Mouse (Mus musculus) lung, embryonic 14.5 days (tissue): ENCODE measurements around the gene Rbbp6. TPM values are rescaled to one million over a fixed set of nuclear protein-coding genes. Genes with fewer than 3 reads are reported as not detected.

Experiments
- ATAC-seq: fragments of 200-750 bp; cut with Nextera tagmentation; 2 replicates; pipeline ENCODE4 v1.8.0; 2017; ENCODE audit warnings: mild to moderate bottlenecking, moderate TSS enrichment, moderate library complexity; ENCODE audit not compliant: insufficient read depth
- DNase-seq: peaks from one replicate; pipeline ENCODE4 v3.0.0-alpha.2; 2015
- H3K27ac ChIP-seq: fragments of 300-500 bp; sonication (generic); 2 replicates; pipeline ENCODE4 v1.5.1; 2014; ENCODE audit warnings: low read depth, mild to moderate bottlenecking, moderate library complexity
- H3K27me3 ChIP-seq: fragments of 300-500 bp; sonication (generic); 2 replicates; pipeline ENCODE4 v1.6.1; 2014; ENCODE audit warnings: low read length, control low read depth; ENCODE audit not compliant: insufficient read depth
- H3K36me3 ChIP-seq: fragments of 300-500 bp; sonication (generic); 2 replicates; pipeline ENCODE4 v1.6.1; 2014; ENCODE audit warnings: control low read depth; ENCODE audit not compliant: insufficient read depth
- H3K4me1 ChIP-seq: fragments of 300-500 bp; sonication (generic); 2 replicates; pipeline ENCODE4 v1.6.1; 2014; ENCODE audit warnings: antibody characterized with exemption, control low read depth; ENCODE audit not compliant: insufficient read depth
- H3K4me2 ChIP-seq: fragments of 300-500 bp; sonication (generic); 2 replicates; pipeline ENCODE4 v1.6.1; 2014; ENCODE audit warnings: mild to moderate bottlenecking
- H3K4me3 ChIP-seq: fragments of 300-500 bp; sonication (generic); 2 replicates; pipeline ENCODE4 v1.5.1; 2014; ENCODE audit warnings: low read depth, low read length
- H3K9ac ChIP-seq: fragments of 300-500 bp; sonication (generic); 2 replicates; pipeline ENCODE4 v1.6.1; 2014
- H3K9me3 ChIP-seq: fragments of 300-500 bp; sonication (generic); 2 replicates; pipeline ENCODE4 v1.6.1; 2016; ENCODE audit warnings: low read depth, low read length, control low read depth
- CTCF ChIP-seq: IDR thresholded peaks from 2 replicates; pipeline ENCODE4 v1.5.1; 2016; ENCODE audit warnings: antibody characterized with exemption, low read depth
- WGBS: fragments of 180-500 bp; shearing (Covaris S2); extraction: QIAGEN DNeasy Blood & Tissue Kit; methylation state at CpG from one replicate; pipeline ENCODE4 v1.1.7; 2014; 5-methylcytosine and 5-hydroxymethylcytosine counted together
- polyA plus RNA-seq: library from polyadenylated mRNA; unstranded; fragments of >200 nt; fragmentation: Nextera tagmentation; extraction: Ambion mirVana; gene quantifications from 2 replicates; pipeline ENCODE4 v1.2.1, GENCODE M21; 2014

The Rbbp6 gene
- polyA plus RNA-seq, 1 experiment from 2014 or later: 33.2 TPM

DNA sequence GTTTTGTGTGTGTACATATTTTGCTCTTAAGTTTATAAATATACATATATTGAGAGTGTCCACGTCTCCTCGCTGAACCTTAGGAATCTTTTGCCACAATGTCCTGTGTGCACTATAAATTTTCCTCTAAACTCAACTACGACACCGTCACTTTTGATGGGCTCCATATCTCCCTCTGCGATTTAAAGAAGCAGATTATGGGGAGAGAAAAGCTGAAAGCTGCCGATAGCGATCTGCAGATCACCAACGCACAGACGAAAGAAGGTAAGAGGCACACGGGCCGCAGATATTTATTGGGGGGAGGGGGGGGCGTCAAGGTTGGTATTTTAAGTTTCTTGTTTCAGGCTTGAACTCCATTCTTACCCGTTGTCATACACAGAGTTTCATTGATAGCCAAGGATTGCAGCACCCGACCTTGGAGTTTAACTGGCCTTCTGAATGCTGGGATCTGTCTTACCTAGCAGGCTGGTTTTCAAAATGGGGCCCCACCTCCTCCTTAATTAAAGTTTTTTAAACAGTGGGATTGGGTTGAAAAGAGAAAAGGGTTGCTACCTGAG lies 5.5 kb downstream of the Rbbp6 start:
- Histone ChIP-seq H3K27ac (peak overlapping the region; percentile 93; the same call in 1 of the 2 replicates), H3K9ac (peak overlapping the region; percentile 100), H3K4me1 (peaks cover 12% of the 10 kb centered on the region; the same call in 1 of the 2 replicates), H3K4me3 (peak overlapping the region; percentile 99), H3K9me3 (no peaks in the 10 kb centered on the region), H3K27me3 (no peaks in the 10 kb centered on the region), H3K36me3 (peaks cover 32% of the 10 kb centered on the region), H3K4me2 (peak overlapping the region; percentile 93)
- WGBS: under 1% methylated on average over 14 of the region's 14 CpGs
- no peak for ATAC-seq
- no peak for TF ChIP-seq CTCF
- peak; percentile 19 for DNase-seq

DNA sequence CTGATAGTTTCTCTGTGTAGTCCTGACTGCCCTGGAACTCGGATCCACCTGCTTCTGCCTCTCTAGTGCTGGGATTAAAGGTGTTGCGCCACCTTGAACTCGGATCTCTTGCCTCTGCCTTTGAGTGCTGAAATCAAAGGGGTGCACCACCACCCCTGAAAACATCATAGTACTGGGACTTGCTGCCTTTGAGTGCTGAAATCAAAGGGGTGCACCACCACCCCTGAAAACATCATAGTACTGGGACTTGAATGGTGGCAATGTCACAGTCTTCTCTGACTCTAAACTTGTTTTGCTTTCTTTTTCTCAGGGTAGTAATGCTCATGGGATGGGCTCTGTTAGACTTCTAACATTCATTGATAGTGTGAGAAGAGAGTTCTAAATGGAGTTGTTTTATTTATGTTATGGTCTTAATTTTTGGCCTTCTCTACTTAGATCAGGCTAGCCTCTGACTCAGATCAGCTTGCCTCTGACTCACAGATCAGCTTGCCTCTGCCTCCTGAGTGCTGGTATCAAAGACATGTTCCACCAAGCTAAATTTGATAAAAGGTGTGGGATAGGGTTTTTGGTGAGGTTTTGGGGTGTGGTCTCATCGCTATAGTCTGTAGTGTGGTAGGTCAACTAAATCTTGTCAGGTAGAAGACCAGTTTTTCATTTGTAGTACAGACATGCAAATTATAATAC lies 6.7 kb downstream of the Rbbp6 start:
- peak overlapping the region; percentile 93 for H3K4me2 ChIP-seq
- H3K27me3 ChIP-seq: no peaks in the 10 kb centered on the region
- DNase-seq: no peak
- H3K9me3 ChIP-seq: no peaks in the 10 kb centered on the region
- H3K36me3 ChIP-seq: peaks cover 41% of the 10 kb centered on the region
- H3K27ac ChIP-seq: no peak overlapping the region
- peak overlapping the region; percentile 100; the same call in 1 of the 2 replicates for H3K9ac ChIP-seq
- H3K4me3 ChIP-seq: peak overlapping the region; percentile 99
- no peak for ATAC-seq
- H3K4me1 ChIP-seq: peaks cover 12% of the 10 kb centered on the region; the same call in 1 of the 2 replicates
- WGBS: 80% methylated on average over 4 of the region's 4 CpGs
- TF ChIP-seq CTCF: no peak

GRCm38 (mm10) chr7:122979514-122979913 lies 14.0 kb downstream of the Rbbp6 start:
- 66% methylated on average over 1 of the region's 1 CpGs for WGBS
- Histone ChIP-seq H3K27ac (no peak overlapping the region), H3K9ac (no peak overlapping the region), H3K4me2 (no peak overlapping the region), H3K36me3 (peaks cover 59% of the 10 kb centered on the region), H3K4me3 (no peak overlapping the region), H3K27me3 (no peaks in the 10 kb centered on the region), H3K9me3 (no peaks in the 10 kb centered on the region), H3K4me1 (no peaks in the 10 kb centered on the region)
- DNase-seq (no peak), ATAC-seq (no peak)
- no peak for TF ChIP-seq CTCF

DNA sequence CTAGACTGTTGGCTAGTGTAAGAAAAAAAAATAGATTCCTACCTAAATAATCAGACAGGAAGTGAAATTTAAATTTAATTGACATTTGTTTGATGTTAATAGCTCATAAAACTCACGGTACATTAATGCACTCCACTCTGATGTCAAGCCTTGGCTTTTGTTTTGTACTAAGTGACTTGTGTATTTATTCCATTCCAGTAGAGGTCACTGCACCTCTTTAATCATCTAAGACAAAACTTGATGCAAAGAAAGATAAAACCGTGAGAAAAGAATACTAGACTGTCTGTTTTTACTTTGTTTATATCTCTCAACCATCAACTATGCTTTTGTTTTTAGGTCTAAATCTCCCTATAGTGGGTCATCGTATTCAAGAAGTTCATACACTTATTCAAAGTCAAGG lies 32.7 kb downstream of the Rbbp6 start:
- H3K4me1 ChIP-seq: no peaks in the 10 kb centered on the region
- ATAC-seq (no peak), DNase-seq (no peak)
- WGBS: 69% methylated on average over 3 of the region's 3 CpGs
- no peak overlapping the region for H3K4me2 ChIP-seq
- peak; percentile 6; the same call in 1 of the 2 replicates for TF ChIP-seq CTCF
- no peaks in the 10 kb centered on the region for H3K27me3 ChIP-seq
- no peak overlapping the region for H3K9ac ChIP-seq
- peaks cover 94% of the 10 kb centered on the region for H3K36me3 ChIP-seq
- H3K9me3 ChIP-seq: no peaks in the 10 kb centered on the region
- no peak overlapping the region for H3K27ac ChIP-seq
- no peak overlapping the region for H3K4me3 ChIP-seq

DNA sequence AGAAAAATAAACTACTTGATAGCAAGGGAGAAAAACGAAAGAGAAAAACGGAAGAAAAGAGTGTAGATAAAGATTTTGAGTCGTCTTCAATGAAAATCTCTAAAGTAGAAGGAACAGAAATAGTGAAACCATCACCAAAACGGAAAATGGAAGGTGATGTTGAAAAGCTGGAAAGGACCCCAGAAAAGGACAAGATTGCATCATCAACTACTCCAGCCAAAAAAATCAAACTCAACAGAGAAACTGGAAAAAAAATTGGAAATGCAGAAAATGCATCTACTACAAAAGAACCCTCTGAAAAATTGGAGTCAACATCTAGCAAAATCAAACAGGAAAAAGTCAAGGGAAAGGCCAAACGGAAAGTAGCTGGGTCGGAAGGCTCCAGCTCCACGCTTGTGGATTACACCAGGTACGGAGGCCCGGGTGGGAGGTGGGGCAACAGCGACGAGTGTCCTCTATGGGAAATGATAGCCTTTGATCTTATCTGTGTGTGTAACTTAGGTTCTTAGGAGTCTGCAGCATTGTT lies 34.4 kb downstream of the Rbbp6 start:
- no peak overlapping the region for H3K4me2 ChIP-seq
- no peak overlapping the region for H3K9ac ChIP-seq
- peaks cover 97% of the 10 kb centered on the region for H3K36me3 ChIP-seq
- H3K27me3 ChIP-seq: no peaks in the 10 kb centered on the region
- DNase-seq (peak; percentile 33), ATAC-seq (no peak)
- H3K4me3 ChIP-seq: no peak overlapping the region
- no peak overlapping the region for H3K27ac ChIP-seq
- 73% methylated on average over 11 of the region's 11 CpGs for WGBS
- TF ChIP-seq CTCF: no peak
- no peaks in the 10 kb centered on the region for H3K4me1 ChIP-seq
- H3K9me3 ChIP-seq: no peaks in the 10 kb centered on the region

DNA sequence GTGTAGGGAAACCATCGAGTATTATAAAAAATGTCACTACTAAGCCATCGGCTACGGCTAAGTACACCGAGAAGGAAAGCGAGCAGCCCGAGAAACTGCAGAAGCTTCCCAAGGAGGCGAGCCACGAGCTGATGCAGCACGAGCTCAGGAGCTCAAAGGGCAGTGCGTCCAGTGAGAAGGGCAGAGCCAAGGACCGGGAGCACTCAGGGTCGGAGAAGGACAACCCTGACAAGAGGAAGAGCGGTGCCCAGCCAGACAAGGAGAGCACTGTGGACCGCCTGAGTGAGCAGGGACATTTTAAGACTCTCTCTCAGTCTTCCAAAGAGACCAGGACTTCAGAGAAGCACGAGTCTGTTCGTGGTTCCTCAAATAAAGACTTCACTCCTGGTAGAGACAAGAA lies 35.3 kb downstream of the Rbbp6 start:
- Histone ChIP-seq H3K4me3 (no peak overlapping the region), H3K27ac (no peak overlapping the region), H3K9me3 (no peaks in the 10 kb centered on the region), H3K36me3 (peaks cover 91% of the 10 kb centered on the region), H3K9ac (no peak overlapping the region), H3K27me3 (no peaks in the 10 kb centered on the region), H3K4me1 (no peaks in the 10 kb centered on the region), H3K4me2 (no peak overlapping the region)
- WGBS: 92% methylated on average over 16 of the region's 16 CpGs
- TF ChIP-seq CTCF: no peak
- DNase-seq (no peak), ATAC-seq (no peak)

DNA sequence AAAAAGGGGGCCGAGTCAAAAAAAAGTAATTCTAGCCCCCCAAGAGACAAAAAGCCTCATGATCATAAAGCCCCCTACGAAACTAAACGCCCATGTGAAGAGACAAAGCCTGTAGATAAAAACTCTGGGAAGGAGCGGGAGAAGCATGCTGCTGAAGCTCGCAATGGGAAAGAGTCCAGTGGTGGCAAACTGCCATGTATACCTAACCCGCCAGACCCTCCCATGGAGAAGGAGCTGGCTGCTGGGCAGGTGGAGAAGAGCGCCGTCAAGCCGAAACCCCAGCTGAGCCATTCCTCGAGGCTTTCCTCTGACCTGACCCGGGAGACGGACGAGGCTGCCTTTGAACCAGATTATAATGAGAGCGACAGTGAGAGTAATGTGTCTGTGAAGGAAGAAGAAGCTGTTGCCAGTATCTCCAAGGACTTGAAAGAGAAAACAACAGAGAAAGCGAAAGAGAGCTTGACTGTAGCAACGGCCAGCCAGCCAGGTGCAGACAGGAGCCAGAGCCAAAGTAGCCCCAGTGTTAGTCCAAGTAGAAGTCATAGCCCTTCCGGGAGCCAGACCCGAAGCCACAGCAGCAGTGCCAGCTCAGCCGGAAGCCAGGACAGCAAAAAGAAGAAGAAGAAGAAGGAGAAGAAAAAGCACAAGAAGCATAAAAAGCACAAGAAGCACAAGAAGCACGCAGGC lies 36.0 kb downstream of the Rbbp6 start:
- Histone ChIP-seq H3K9me3 (no peaks in the 10 kb centered on the region), H3K9ac (no peak overlapping the region), H3K36me3 (peaks cover 84% of the 10 kb centered on the region), H3K4me1 (no peaks in the 10 kb centered on the region), H3K27me3 (no peaks in the 10 kb centered on the region), H3K4me2 (no peak overlapping the region), H3K27ac (no peak overlapping the region), H3K4me3 (no peak overlapping the region)
- no peak for TF ChIP-seq CTCF
- 79% methylated on average over 20 of the region's 20 CpGs for WGBS
- ATAC-seq (no peak), DNase-seq (peak; percentile 28)
